Mouse (Mus musculus) lung, postnatal 10 days (tissue): ENCODE measurements around the gene Ces1b.

Source experiments
- DNase-seq: peaks from one replicate; pipeline ENCODE4 v3.0.0; 2021

The Ces1b gene

GRCm38 (mm10) chr8:93079887-93080286 lies at the start of gene Ces1b:
Gene Ces1b, minus strand, starts transcription at chr8:93080017.
- no peak for DNase-seq

GRCm38 (mm10) chr8:93126476-93126875 lies 46.7 kb upstream of the Ces1b start:
- DNase-seq = peak; percentile 2

DNA sequence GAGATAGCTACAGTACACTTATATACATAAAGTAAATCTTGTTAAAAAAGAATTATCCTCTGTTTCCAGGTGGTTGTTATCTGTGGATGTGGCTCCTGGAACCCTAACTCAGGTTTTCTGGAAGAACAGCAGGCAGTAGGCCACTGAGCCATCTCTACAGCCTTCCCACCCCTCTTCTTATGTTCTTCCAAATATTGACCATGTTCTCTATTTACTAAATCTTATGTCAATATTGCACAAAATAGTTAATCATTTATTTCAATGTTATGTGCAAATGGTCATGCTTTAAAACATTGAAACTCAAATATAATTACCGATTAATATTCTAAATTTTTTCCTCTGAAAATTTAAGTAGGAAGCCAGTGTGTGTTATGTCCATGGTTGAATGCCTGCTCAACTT lies 42.2 kb upstream of the Ces1b start:
- no peak for DNase-seq

DNA sequence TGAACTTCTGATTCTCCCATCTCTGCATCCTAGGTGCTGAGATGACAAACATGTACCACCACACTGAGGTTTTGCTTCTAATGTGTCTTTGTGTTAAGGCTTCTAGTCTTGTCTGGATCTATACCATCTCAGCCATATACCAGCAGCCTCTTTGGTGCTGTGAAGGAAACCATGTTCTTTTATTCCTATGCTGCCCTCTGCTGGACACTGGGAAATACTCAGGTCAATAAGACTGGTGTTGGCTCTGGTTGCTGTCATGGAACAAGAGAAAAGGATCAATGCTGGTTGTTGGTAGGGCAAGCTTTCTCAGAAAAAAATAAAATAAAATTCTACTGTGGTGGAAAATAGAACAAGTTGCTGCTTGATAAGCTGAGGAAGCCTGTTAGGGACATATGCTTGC lies 15.6 kb upstream of the Ces1b start:
- peak; percentile 50 for DNase-seq

GRCm38 (mm10) chr8:93091324-93091723 lies 11.5 kb upstream of the Ces1b start:
- DNase-seq = no peak

GRCm38 (mm10) chr8:93088686-93089122 lies 8.9 kb upstream of the Ces1b start:
- peak; percentile 7 for DNase-seq

- DNase-seq = no peak
These were observed 8.4 kb upstream of the Ces1b start for GRCm38 (mm10) chr8:93088193-93088592.

- no peak for DNase-seq
These were observed 4.6 kb downstream of the Ces1b start for GRCm38 (mm10) chr8:93075251-93075650.

DNA sequence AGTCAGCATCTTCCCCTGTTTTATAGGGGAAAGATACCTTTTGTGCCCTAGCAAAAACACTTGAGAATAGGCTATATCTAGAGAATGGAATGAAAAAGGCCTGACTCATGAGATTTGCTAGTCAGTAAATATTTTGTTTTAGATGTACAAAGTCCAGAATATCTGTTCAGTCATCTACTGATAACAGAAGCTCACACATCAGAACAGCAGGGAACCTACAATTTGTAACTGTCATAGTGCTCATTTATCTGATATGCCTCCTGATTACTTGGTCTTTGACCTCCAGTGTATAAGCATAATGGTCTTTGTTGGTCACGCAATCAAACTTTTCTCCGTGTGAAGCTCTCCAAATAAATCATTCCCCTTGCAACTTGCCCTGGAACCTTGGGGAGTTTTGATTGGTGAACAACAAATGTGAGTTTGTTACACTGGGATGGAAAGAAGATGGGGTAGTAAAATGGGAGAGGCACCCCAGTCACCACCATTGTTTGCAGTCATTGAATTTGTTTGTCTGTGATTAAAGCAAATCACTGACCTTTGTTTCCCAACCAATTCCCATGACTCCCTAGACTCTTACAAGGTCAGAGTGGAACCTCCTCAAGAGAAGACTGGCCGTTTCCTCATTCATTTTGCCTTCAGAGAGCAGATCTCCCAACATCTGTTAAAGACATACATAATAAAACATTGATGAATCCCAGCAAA lies 16.2 kb downstream of the Ces1b start:
- DNase-seq = no peak

DNA sequence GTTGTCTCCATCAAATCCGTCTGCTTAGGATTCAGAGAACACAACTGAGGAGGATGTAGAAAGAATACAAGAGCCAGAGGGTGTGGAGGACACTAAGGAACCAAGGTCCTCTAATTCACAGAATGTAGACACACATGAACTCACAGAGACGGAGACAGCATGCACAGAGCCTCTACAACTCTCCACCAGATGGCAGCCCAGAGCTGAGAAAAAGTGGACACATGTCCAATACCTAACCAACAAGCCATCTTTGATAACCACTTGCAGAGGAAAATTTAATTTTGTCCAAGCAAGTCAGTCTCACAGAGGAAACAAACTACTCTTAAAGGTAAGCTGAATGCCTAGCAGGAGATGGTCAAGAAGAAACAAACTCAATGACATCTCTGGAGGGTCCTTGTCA lies 20.6 kb downstream of the Ces1b start:
- peak; percentile 70 for DNase-seq

DNA sequence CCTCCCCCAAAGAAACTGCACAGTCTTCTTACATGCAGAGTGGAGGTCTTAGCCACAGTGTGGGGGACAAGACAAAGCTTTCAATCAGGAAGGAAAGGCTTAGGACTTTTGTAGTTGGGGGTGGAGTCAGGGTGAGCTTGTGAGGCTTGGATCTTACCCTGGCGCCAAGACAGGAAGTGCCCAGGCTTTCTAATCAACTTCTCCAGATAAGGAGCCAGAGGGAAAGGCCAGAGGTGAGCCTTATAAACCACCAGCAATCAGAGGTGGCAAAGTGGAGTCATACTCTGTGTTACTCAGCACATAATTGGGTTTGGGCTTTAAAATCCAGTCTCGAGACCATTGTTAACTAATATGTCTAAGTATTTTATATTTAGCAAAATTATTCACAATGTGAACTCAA lies 24.6 kb downstream of the Ces1b start:
- DNase-seq = no peak

GRCm38 (mm10) chr8:93048510-93049416 lies 31.1 kb downstream of the Ces1b start:
- peak; percentile 18 for DNase-seq

DNA sequence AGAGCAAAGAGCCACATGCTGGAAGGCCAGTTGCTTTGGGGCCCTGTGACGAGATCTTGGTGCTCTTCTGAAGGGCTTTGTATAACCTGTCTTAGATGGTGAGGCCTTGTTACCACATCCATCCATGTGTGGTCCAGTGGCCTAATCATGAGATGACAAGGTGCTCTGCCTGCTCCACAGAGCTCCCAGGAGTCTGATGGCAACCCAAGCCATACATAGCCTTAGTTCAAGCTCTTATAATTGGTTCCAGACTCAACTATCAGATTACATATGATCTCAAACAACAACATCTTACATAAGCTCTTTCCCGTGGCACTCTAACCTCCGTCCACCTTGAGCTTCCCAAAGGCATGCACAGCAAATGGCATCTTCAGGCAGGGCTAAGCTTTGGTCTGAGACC lies 31.7 kb downstream of the Ces1b start, which contains the start of gene Ces1a:
Ces1a (minus strand) TSS at position 101 of the 400 bp plus-strand sequence.
- no peak for DNase-seq

DNA sequence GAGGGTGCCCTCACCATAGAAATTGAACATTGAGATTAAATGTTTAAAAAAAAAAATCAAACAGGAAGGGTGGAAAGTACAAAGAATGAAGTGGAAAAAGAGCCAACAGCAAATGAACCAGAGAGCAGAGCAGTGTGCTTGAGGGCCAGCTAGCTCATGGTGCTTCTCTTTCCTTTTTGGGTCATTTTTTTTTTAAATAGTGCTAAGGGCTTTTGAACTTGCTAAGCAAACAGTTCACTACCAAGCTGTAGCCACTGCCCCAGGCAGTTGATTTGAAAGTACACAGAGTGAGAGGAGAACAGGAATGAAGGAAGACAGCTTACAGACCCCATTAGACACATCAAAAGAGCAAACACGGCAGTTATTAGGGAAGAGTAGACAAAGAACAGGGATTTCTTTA lies 36.7 kb downstream of the Ces1b start:
- DNase-seq = no peak

DNA sequence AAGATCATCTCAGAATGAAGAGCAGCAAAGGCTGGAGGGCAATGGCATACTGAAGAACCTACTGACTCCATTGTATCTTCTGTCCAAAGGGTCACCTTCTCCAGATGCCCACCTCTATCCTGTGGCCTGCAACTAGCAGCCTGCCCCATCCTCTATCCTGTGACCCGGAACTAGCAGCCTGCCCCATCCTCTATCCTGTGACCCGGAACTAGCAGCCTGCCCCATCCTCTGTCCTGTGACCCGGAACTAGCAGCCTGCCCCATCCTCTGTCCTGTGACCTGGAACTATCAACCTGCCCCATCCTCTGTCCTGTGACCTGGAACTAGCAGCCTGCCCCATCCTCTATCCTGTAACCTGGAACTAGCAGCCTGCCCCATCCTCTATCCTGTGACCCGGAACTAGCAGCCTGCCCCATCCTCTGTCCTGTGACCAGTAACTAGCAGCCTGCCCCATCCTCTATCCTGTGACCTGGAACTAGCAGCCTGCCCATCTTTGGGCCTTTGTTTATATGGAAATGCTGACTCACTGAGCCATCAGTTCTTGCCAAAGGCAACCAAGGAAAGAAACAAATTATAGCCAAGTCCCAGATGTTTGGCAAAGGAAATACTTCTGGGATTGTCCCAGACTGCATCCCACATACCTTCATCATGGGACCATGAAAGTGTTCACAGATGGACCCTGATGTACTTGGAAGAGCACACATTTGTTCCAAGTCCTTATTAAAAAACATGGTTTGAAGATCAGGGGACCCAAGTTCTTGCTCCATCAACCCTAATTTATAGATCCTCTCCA lies 38.8 kb downstream of the Ces1b start:
- DNase-seq = no peak

DNA sequence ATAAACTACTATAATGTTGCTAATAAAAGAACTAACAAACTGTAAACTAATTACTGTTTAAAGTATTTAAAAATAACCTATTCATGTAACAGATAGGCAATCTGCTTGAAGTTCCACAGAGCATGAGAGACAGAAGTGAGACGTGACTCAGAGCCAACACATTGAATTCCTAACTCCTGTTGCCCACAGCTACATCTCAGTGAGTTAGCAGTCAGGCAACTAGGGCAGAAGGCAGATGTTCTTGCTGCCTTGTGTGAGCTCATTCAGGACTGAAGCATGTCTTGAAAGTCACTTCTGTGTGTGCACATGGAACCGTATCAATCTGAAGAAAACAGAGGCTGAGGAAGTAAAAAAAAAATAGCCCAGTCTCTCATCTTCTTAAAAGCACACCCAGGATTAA lies 39.6 kb downstream of the Ces1b start:
- DNase-seq = no peak

GRCm38 (mm10) chr8:93038831-93039230 lies 41.0 kb downstream of the Ces1b start:
- DNase-seq = no peak

GRCm38 (mm10) chr8:93030664-93031063 lies 49.2 kb downstream of the Ces1b start:
- no peak for DNase-seq

DNA sequence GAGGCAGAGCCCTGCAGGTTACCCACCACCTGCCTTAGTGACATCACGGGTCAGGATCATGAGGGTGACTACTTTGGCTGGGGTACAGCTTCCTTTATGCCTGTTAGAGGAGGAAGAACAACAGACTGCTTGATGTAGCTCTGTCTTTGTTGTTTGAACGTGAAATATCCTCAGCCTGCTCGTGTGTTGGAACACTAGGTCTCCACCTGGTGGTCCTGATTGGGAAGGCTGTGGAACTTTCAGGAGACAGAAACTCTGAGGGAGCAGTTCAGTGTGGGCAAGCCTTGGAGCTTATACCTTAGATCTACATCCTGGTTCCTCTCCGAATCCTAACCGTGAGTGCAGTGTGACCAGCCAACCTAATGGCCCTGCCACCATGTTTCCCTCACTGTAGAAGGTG lies 58.1 kb downstream of the Ces1b start:
- DNase-seq = no peak

DNA sequence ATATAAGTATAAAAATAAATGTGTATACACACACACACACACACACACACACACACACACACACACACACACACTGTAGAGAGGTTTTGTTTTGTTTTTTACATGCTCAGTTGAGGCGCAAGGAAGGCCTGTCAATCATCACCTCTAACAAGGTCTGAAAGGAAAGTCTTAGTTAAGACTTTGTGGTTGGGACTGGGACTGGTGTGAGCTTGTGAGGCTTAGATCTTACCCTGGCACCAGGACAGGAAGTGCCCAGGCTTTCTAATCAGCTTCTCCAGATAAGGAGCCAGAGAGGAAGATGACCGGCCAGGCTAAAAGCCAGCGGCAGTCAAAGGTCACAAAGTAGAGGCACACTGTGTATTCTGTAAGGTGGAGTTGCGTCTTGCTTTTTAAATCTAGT lies 65.5 kb downstream of the Ces1b start:
- no peak for DNase-seq

- DNase-seq = no peak
These were observed 67.6 kb downstream of the Ces1b start for GRCm38 (mm10) chr8:93012226-93012625.

- DNase-seq = peak; percentile 87
These were observed 68.4 kb downstream of the Ces1b start for GRCm38 (mm10) chr8:93011439-93011838.

- peak; percentile 68 for DNase-seq
These were observed 69.5 kb downstream of the Ces1b start for GRCm38 (mm10) chr8:93010286-93010685.
